Mouse (Mus musculus): ENCODE data around the gene Dync2li1. TPM values are rescaled to one million over a fixed set of nuclear protein-coding genes. Genes with fewer than 3 reads are reported as not detected.

Gene Dync2li1
- polyA plus RNA-seq, 1 experiment from 2014 or later = 3.8 TPM

GRCm38 (mm10) chr17:84620610-84621009 is 5.7 kb upstream of the Dync2li1 start:
- H3K36me3 ChIP-seq (ENCODE audit: inconsistent target) = no peaks in the 10 kb centered on the region
- WGBS (ENCODE audit: missing documents) = 72% methylated on average over 6 of the region's 6 CpGs
- no peak overlapping the region for H3K27ac ChIP-seq
- H3K4me3 ChIP-seq (ENCODE audit: inconsistent target) = no peak overlapping the region
- H3K79me2 ChIP-seq (ENCODE audit: inconsistent target) = no peaks in the 10 kb centered on the region

GRCm38 (mm10) chr17:84621209-84621608 is 5.1 kb upstream of the Dync2li1 start:
- Histone ChIP-seq H3K27ac (no peak overlapping the region), H3K36me3 (ENCODE audit: inconsistent target) (no peaks in the 10 kb centered on the region), H3K4me3 (ENCODE audit: inconsistent target) (no peak overlapping the region), H3K79me2 (ENCODE audit: inconsistent target) (no peaks in the 10 kb centered on the region)
- 84% methylated on average over 6 of the region's 6 CpGs for WGBS (ENCODE audit: missing documents)

- no peaks in the 10 kb centered on the region for H3K79me2 ChIP-seq (ENCODE audit: inconsistent target)
- no peaks in the 10 kb centered on the region for H3K36me3 ChIP-seq (ENCODE audit: inconsistent target)
- H3K27ac ChIP-seq = no peak overlapping the region
- no peak overlapping the region for H3K4me3 ChIP-seq (ENCODE audit: inconsistent target)
- 77% methylated on average over 4 of the region's 4 CpGs for WGBS (ENCODE audit: missing documents)
These were observed 4.3 kb upstream of the Dync2li1 start for GRCm38 (mm10) chr17:84622028-84622427.

- 81% methylated on average over 2 of the region's 2 CpGs for WGBS (ENCODE audit: missing documents)
These were observed 3.4 kb upstream of the Dync2li1 start for GRCm38 (mm10) chr17:84622873-84623272.

GRCm38 (mm10) chr17:84626857-84627305 is 585 bp downstream of the Dync2li1 start:
- 71% methylated on average over 9 of the region's 9 CpGs for WGBS (ENCODE audit: missing documents)
- no peak overlapping the region for H3K27ac ChIP-seq
- no peaks in the 10 kb centered on the region for H3K79me2 ChIP-seq (ENCODE audit: inconsistent target)
- H3K36me3 ChIP-seq (ENCODE audit: inconsistent target) = no peaks in the 10 kb centered on the region
- peak overlapping the region; percentile 30 for H3K4me3 ChIP-seq (ENCODE audit: inconsistent target)

More at GRCm38 (mm10) chr17:84622873-84623272, 3.4 kb upstream of the Dync2li1 start:
- no peak overlapping the region for H3K4me3 ChIP-seq (ENCODE audit: inconsistent target)
- H3K27ac ChIP-seq = no peak overlapping the region
- no peaks in the 10 kb centered on the region for H3K36me3 ChIP-seq (ENCODE audit: inconsistent target)
- no peaks in the 10 kb centered on the region for H3K79me2 ChIP-seq (ENCODE audit: inconsistent target)

GRCm38 (mm10) chr17:84627721-84628120 is 1.4 kb downstream of the Dync2li1 start:
- Histone ChIP-seq H3K4me3 (ENCODE audit: inconsistent target) (no peak overlapping the region), H3K79me2 (ENCODE audit: inconsistent target) (no peaks in the 10 kb centered on the region), H3K36me3 (ENCODE audit: inconsistent target) (no peaks in the 10 kb centered on the region), H3K27ac (no peak overlapping the region)
- WGBS (ENCODE audit: missing documents) = 99% methylated on average over 10 of the region's 10 CpGs

- 93% methylated on average over 9 of the region's 9 CpGs for WGBS (ENCODE audit: missing documents)
- no peaks in the 10 kb centered on the region for H3K36me3 ChIP-seq (ENCODE audit: inconsistent target)
- H3K27ac ChIP-seq = no peak overlapping the region
- H3K4me3 ChIP-seq (ENCODE audit: inconsistent target) = no peak overlapping the region
- H3K79me2 ChIP-seq (ENCODE audit: inconsistent target) = no peaks in the 10 kb centered on the region
These were observed 2.3 kb downstream of the Dync2li1 start for GRCm38 (mm10) chr17:84628611-84629010.

GRCm38 (mm10) chr17:84631836-84632235 is 5.5 kb downstream of the Dync2li1 start:
- Histone ChIP-seq H3K36me3 (ENCODE audit: inconsistent target) (no peaks in the 10 kb centered on the region), H3K79me2 (ENCODE audit: inconsistent target) (no peaks in the 10 kb centered on the region), H3K27ac (no peak overlapping the region), H3K4me3 (ENCODE audit: inconsistent target) (no peak overlapping the region)
- 61% methylated on average over 6 of the region's 6 CpGs for WGBS (ENCODE audit: missing documents)

- no peak overlapping the region for H3K27ac ChIP-seq
- no peaks in the 10 kb centered on the region for H3K79me2 ChIP-seq (ENCODE audit: inconsistent target)
- H3K4me3 ChIP-seq (ENCODE audit: inconsistent target) = no peak overlapping the region
- WGBS (ENCODE audit: missing documents) = 10% methylated on average over 13 of the region's 13 CpGs
- H3K36me3 ChIP-seq (ENCODE audit: inconsistent target) = no peaks in the 10 kb centered on the region
These were observed 7.1 kb downstream of the Dync2li1 start for GRCm38 (mm10) chr17:84633443-84633842.

GRCm38 (mm10) chr17:84636328-84636727 is 10.0 kb downstream of the Dync2li1 start:
- no peak overlapping the region for H3K4me3 ChIP-seq (ENCODE audit: inconsistent target)
- H3K27ac ChIP-seq = no peak overlapping the region
- 97% methylated on average over 8 of the region's 8 CpGs for whole genome bisulfite sequencing (ENCODE audit: missing documents)
- H3K79me2 ChIP-seq (ENCODE audit: inconsistent target) = no peaks in the 10 kb centered on the region
- no peaks in the 10 kb centered on the region for H3K36me3 ChIP-seq (ENCODE audit: inconsistent target)

GRCm38 (mm10) chr17:84637971-84638370 is 11.7 kb downstream of the Dync2li1 start:
- Histone ChIP-seq H3K79me2 (ENCODE audit: inconsistent target) (no peaks in the 10 kb centered on the region), H3K4me3 (ENCODE audit: inconsistent target) (no peak overlapping the region), H3K36me3 (ENCODE audit: inconsistent target) (no peaks in the 10 kb centered on the region), H3K27ac (no peak overlapping the region)
- 84% methylated on average over 6 of the region's 6 CpGs for WGBS (ENCODE audit: missing documents)

- H3K4me3 ChIP-seq (ENCODE audit: inconsistent target) = no peak overlapping the region
These were observed 13.6 kb downstream of the Dync2li1 start for GRCm38 (mm10) chr17:84639796-84640378.

GRCm38 (mm10) chr17:84641893-84642292 is 15.6 kb downstream of the Dync2li1 start:
- Histone ChIP-seq H3K79me2 (ENCODE audit: inconsistent target) (no peaks in the 10 kb centered on the region), H3K4me3 (ENCODE audit: inconsistent target) (no peak overlapping the region), H3K36me3 (ENCODE audit: inconsistent target) (no peaks in the 10 kb centered on the region), H3K27ac (no peak overlapping the region)
- 58% methylated on average over 3 of the region's 3 CpGs for WGBS (ENCODE audit: missing documents)

More at GRCm38 (mm10) chr17:84639796-84640378, 13.6 kb downstream of the Dync2li1 start:
- WGBS (ENCODE audit: missing documents) = 97% methylated on average over 10 of the region's 10 CpGs
- H3K36me3 ChIP-seq (ENCODE audit: inconsistent target) = no peaks in the 10 kb centered on the region
- no peak overlapping the region for H3K27ac ChIP-seq
- H3K79me2 ChIP-seq (ENCODE audit: inconsistent target) = no peaks in the 10 kb centered on the region

- 95% methylated on average over 9 of the region's 9 CpGs for WGBS (ENCODE audit: missing documents)
- no peaks in the 10 kb centered on the region for H3K36me3 ChIP-seq (ENCODE audit: inconsistent target)
- no peaks in the 10 kb centered on the region for H3K79me2 ChIP-seq (ENCODE audit: inconsistent target)
- no peak overlapping the region for H3K27ac ChIP-seq
- no peak overlapping the region for H3K4me3 ChIP-seq (ENCODE audit: inconsistent target)
These were observed 16.0 kb downstream of the Dync2li1 start for GRCm38 (mm10) chr17:84642324-84642723.

GRCm38 (mm10) chr17:84644292-84645050 is 18.2 kb downstream of the Dync2li1 start:
- H3K79me2 ChIP-seq (ENCODE audit: inconsistent target) = no peaks in the 10 kb centered on the region
- 89% methylated on average over 15 of the region's 16 CpGs for WGBS (ENCODE audit: missing documents)
- H3K4me3 ChIP-seq (ENCODE audit: inconsistent target) = no peak overlapping the region

More at GRCm38 (mm10) chr17:84644292-84645050, 18.2 kb downstream of the Dync2li1 start:
- no peaks in the 10 kb centered on the region for H3K36me3 ChIP-seq (ENCODE audit: inconsistent target)
- H3K27ac ChIP-seq = no peak overlapping the region

Data from macrophage (primary cell).